Mouse (Mus musculus) kidney, embryonic 14.5 days (tissue): ENCODE data around the gene Cnbp. TPM values are rescaled to one million over a fixed set of nuclear protein-coding genes. Genes with fewer than 3 reads are reported as not detected.

Experiments
- ATAC-seq: fragments of 200-750 bp; cut with Nextera tagmentation; 2 replicates; pipeline ENCODE4 v1.8.0; 2017; ENCODE audit warnings: moderate number of reproducible peaks, mild to moderate bottlenecking, moderate TSS enrichment, moderate library complexity; ENCODE audit not compliant: low FRiP score, low TSS enrichment
- H3K27ac ChIP-seq: fragments of 300-500 bp; sonication (generic); 2 replicates; pipeline ENCODE4 v1.5.1; 2014; ENCODE audit warnings: low read depth, mild to moderate bottlenecking, low read length, moderate library complexity, mixed read lengths
- H3K27me3 ChIP-seq: fragments of 300-500 bp; sonication (generic); 2 replicates; pipeline ENCODE4 v1.6.1; 2014; ENCODE audit warnings: mild to moderate bottlenecking, low read length; ENCODE audit not compliant: control insufficient read depth, insufficient read depth
- H3K36me3 ChIP-seq: fragments of 300-500 bp; sonication (generic); 2 replicates; pipeline ENCODE4 v1.6.1; 2014; ENCODE audit warnings: low read length, mixed read lengths; ENCODE audit not compliant: control insufficient read depth, insufficient read depth
- H3K4me1 ChIP-seq: fragments of 300-500 bp; sonication (generic); 2 replicates; pipeline ENCODE4 v1.6.1; 2014; ENCODE audit warnings: low read length, mixed read lengths; ENCODE audit not compliant: control insufficient read depth, insufficient read depth
- H3K4me2 ChIP-seq: fragments of 300-500 bp; sonication (generic); replicated peaks from 2 replicates; pipeline ENCODE4 v1.6.1; 2014; ENCODE audit warnings: low read depth, mild to moderate bottlenecking, low read length
- H3K4me3 ChIP-seq: fragments of 300-500 bp; sonication (generic); 2 replicates; pipeline ENCODE4 v1.5.1; 2014; ENCODE audit warnings: mild to moderate bottlenecking, low read length
- H3K9ac ChIP-seq: fragments of 300-500 bp; sonication (generic); 2 replicates; pipeline ENCODE4 v1.6.1; 2014; ENCODE audit warnings: low read depth, mild to moderate bottlenecking, low read length, moderate library complexity
- H3K9me3 ChIP-seq: fragments of 300-500 bp; sonication (generic); 2 replicates; pipeline ENCODE4 v1.6.1; 2016; ENCODE audit warnings: low read length; ENCODE audit not compliant: control insufficient read depth
- WGBS: fragments of 180-500 bp; shearing (Covaris S2); extraction: QIAGEN DNeasy Blood & Tissue Kit; methylation state at CpG from one replicate; pipeline ENCODE4 v1.1.7; 2014; 5-methylcytosine and 5-hydroxymethylcytosine counted together
- polyA plus RNA-seq: library from polyadenylated mRNA; unstranded; fragments of >200 nt; fragmentation: Nextera tagmentation; extraction: Ambion mirVana; gene quantifications from 2 replicates; pipeline ENCODE4 v1.2.1, GENCODE M21; 2014

Gene Cnbp
- polyA plus RNA-seq, 1 experiment from 2014 or later = 1,222 TPM

DNA sequence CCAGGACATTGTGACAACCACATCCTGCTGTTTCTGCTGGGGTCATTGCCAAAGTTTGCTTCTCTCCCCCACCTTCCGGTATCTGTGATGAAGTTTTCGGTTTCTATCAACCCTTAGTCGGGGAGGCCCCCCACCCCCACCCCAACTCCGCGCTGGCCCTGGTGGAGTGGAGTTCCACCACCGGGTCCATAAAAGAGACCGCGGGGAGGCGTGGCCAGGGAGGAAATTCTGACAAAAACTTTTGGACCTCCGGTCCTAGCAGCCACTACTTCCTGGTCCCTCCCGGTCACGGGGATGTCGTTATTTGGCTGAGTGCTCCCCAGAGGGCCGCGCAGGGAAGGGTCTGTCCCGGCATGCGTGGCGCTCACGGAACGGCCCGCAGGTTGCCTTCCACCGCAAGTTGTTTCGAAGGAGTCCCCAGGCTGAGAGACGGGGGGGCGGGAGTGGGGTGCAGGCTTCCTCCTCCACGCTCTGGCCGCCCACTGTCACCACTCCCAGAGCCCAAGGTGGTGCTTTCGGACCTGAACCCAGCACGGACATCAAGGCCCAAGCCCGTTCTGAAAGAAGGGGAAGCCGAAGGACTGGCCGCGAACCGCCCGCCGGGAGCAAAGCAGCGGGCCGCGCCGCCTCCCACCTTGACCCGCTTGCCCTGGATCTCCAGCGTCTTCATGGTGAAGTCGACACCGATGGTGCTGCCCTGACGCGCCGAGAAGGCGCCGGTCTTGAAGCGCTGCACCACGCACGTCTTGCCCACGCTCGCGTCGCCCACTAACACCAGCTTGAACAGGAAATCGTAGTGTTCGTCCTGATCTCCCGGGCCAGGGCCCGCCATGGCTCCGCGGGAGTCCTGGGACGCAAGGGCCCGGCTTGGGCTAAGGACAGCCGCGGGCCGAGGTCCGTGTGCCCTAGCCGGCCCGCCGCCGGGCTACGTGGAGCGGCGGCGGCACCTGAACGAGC lies 39.9 kb downstream of the Cnbp start:
- Histone ChIP-seq H3K4me1 (peaks cover 17% of the 10 kb centered on the region), H3K4me3 (peak overlapping the region; percentile 77), H3K4me2 (peak overlapping the region; percentile 90), H3K9me3 (no peaks in the 10 kb centered on the region), H3K27ac (peak overlapping the region; percentile 76), H3K27me3 (no peaks in the 10 kb centered on the region), H3K9ac (peak overlapping the region; percentile 74), H3K36me3 (peaks cover 3% of the 10 kb centered on the region; the same call in 1 of the 2 replicates)
- WGBS = under 1% methylated on average over 77 of the region's 77 CpGs
- ATAC-seq = peak; percentile 62

- H3K36me3 ChIP-seq = no peaks in the 10 kb centered on the region
- 20% methylated on average over 6 of the region's 6 CpGs for WGBS
- H3K4me1 ChIP-seq = peaks cover 17% of the 10 kb centered on the region
- peak overlapping the region; percentile 74; the same call in 1 of the 2 replicates for H3K9ac ChIP-seq
- no peaks in the 10 kb centered on the region for H3K9me3 ChIP-seq
- H3K4me3 ChIP-seq = peak overlapping the region; percentile 77
- ATAC-seq = no peak
- H3K4me2 ChIP-seq = peak overlapping the region; percentile 90
- H3K27ac ChIP-seq = no peak overlapping the region
- H3K27me3 ChIP-seq = no peaks in the 10 kb centered on the region
Measured at GRCm38 (mm10) chr6:87810311-87810710, 40.6 kb downstream of the Cnbp start.

- no peaks in the 10 kb centered on the region for H3K9me3 ChIP-seq
- H3K27ac ChIP-seq = no peak overlapping the region
- peak overlapping the region; percentile 77; the same call in 1 of the 2 replicates for H3K4me3 ChIP-seq
- no peaks in the 10 kb centered on the region for H3K36me3 ChIP-seq
- no peak for ATAC-seq
- 93% methylated on average over 6 of the region's 6 CpGs for WGBS
- H3K4me2 ChIP-seq = peak overlapping the region; percentile 90
- no peaks in the 10 kb centered on the region for H3K27me3 ChIP-seq
- no peak overlapping the region for H3K9ac ChIP-seq
- H3K4me1 ChIP-seq = peaks cover 17% of the 10 kb centered on the region
Measured at GRCm38 (mm10) chr6:87809651-87810161, 41.2 kb downstream of the Cnbp start.

- H3K4me1 ChIP-seq = peaks cover 17% of the 10 kb centered on the region
- no peak overlapping the region for H3K4me2 ChIP-seq
Measured at GRCm38 (mm10) chr6:87809144-87809543, 41.8 kb downstream of the Cnbp start.

DNA sequence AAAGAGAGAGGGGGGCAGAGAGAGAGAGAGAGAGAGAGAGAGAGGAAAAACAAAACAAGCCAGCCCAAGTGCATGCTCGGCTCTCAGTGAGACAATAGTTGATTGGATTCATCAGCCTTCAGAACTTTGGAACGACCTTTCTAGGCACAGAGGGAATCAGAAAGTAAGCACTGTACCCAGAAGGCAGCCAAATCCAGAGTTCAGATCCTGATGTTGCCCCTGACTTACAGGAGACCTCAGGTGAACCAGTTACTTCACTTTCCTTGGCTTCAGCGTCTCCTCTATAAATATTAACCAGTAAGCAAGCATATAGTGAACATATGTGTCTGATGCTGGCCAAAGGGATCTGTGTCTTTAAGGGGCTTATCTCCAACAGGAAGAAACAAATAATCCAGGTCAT lies 42.4 kb downstream of the Cnbp start:
- 76% methylated on average over 3 of the region's 3 CpGs for WGBS
- Histone ChIP-seq H3K27ac (no peak overlapping the region), H3K9me3 (no peaks in the 10 kb centered on the region)

More at GRCm38 (mm10) chr6:87809144-87809543, 41.8 kb downstream of the Cnbp start:
- Histone ChIP-seq H3K9ac (no peak overlapping the region), H3K36me3 (no peaks in the 10 kb centered on the region), H3K27ac (no peak overlapping the region), H3K27me3 (no peaks in the 10 kb centered on the region), H3K9me3 (no peaks in the 10 kb centered on the region), H3K4me3 (no peak overlapping the region)
- no peak for ATAC-seq
- WGBS = 90% methylated on average over 2 of the region's 2 CpGs

DNA sequence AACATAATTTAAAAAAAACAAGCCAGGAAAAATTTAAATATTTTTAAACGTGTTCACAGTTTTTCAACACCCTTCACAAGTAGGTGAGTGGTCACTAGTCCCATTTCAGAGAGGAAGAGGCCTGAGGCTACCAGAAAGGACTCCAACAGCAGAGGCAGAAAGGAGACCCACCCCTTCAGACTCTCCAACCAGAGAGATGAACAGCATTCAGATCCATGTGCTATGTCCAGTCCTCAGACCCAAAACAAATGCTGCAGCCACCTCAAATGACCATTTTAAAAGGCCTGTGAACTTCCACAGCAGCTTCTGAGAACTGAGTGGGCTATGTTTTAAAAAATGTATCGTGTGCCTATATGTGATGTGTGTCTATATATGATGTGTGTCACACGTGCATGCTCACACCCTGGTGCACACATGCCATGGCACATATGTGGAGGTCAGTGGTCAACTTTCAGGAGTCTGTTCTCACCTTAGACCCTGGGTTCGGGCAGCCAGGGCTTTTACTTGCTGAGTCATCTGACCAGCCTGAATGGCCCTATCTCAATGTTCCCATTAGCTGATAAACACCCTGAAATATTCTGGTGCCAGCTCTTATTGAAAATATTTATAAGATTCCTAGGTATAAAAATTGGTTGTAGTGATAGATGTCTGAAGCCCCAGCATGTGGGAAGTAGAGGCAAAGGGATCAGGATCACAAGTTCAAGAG lies 43.0 kb downstream of the Cnbp start:
- Histone ChIP-seq H3K4me2 (no peak overlapping the region), H3K4me1 (peaks cover 15% of the 10 kb centered on the region), H3K27me3 (no peaks in the 10 kb centered on the region), H3K4me3 (no peak overlapping the region), H3K27ac (no peak overlapping the region), H3K9ac (no peak overlapping the region), H3K36me3 (no peaks in the 10 kb centered on the region), H3K9me3 (no peaks in the 10 kb centered on the region)
- ATAC-seq = no peak
- 87% methylated on average over 4 of the region's 4 CpGs for WGBS

More for the DNA sequence above, 42.4 kb downstream of the Cnbp start:
- H3K4me3 ChIP-seq = no peak overlapping the region
- peaks cover 17% of the 10 kb centered on the region for H3K4me1 ChIP-seq
- no peaks in the 10 kb centered on the region for H3K27me3 ChIP-seq
- ATAC-seq = no peak
- no peak overlapping the region for H3K4me2 ChIP-seq
- no peaks in the 10 kb centered on the region for H3K36me3 ChIP-seq
- H3K9ac ChIP-seq = no peak overlapping the region

GRCm38 (mm10) chr6:87806857-87807256 lies 44.0 kb downstream of the Cnbp start:
- WGBS = 52% methylated on average over 2 of the region's 2 CpGs

DNA sequence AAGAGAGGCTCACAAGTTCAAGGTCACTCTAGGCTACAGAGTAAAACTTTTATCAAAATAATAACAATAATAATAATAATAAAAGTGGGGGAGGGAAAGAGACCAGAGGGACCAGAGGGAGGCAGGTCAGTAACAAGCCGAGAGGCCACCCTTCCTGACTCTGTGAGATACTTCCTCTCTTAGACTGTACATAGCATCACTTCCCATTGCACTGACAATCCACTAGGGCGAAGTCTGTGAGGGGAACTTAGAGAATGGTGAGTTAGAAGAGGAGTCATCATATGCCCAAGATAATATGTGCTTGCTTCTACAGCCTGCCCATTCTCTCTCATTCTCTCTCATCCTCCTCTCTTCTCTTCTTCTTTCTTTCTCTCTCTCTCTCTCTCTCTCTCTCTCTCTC lies 44.9 kb downstream of the Cnbp start:
- H3K4me3 ChIP-seq = no peak overlapping the region
- H3K9me3 ChIP-seq = no peaks in the 10 kb centered on the region
- peaks cover 9% of the 10 kb centered on the region; the same call in 1 of the 2 replicates for H3K4me1 ChIP-seq
- no peak for ATAC-seq
- no peaks in the 10 kb centered on the region for H3K27me3 ChIP-seq
- no peak overlapping the region for H3K9ac ChIP-seq
- no peak overlapping the region for H3K4me2 ChIP-seq
- 80% methylated on average over 2 of the region's 2 CpGs for WGBS
- H3K27ac ChIP-seq = no peak overlapping the region
- no peaks in the 10 kb centered on the region for H3K36me3 ChIP-seq

More at GRCm38 (mm10) chr6:87806857-87807256, 44.0 kb downstream of the Cnbp start:
- Histone ChIP-seq H3K9ac (no peak overlapping the region), H3K4me3 (no peak overlapping the region), H3K4me2 (no peak overlapping the region), H3K36me3 (no peaks in the 10 kb centered on the region), H3K27me3 (no peaks in the 10 kb centered on the region), H3K9me3 (no peaks in the 10 kb centered on the region), H3K4me1 (peaks cover 9% of the 10 kb centered on the region; the same call in 1 of the 2 replicates), H3K27ac (no peak overlapping the region)
- ATAC-seq = no peak
